Mouse (Mus musculus): ENCODE data around the gene Atf7ip. TPM values are rescaled to one million over a fixed set of nuclear protein-coding genes. Genes with fewer than 3 reads are reported as not detected.

The Atf7ip gene
- polyA plus RNA-seq, 1 experiment from 2014 or later: 50.9 TPM

DNA sequence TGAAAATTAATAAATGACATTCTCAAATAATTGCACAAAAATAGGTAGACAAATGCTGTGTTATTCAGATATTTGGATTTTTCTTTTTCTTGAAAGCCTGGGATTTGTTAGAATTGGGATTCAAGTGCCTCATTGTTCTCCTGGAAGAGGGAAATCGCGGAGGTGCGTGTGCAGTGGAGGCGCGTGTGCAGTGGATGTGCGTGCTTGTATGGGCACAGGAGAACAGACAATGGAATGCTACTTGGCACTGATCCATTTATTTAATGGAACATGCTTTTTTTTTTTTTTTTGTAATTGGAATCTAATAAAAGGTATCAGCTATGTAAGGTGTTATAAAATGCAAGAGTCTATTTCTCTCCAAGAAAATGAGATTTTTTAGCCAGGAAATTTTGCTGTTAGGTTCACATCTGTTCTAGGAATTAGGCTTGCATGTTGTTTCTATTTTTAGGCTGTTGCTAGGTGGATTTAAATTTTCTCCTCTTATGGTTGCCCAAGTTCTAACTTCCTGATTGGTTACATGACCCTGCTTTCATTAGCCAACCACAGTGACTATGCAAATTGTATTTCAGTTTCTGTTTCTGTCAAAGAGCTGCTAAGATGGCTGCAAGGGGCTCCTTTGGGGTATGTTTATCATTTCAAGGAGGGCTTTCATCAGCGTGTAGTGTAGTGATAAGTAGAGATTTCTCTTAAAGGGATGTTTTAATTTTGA is 44.8 kb downstream of the Atf7ip start:
- WGBS: 85% methylated on average over 7 of the region's 7 CpGs
- Histone ChIP-seq H3K4me1 (peaks cover 20% of the 10 kb centered on the region), H3K27ac (replicated peaks) (no peak overlapping the region), H3K27me3 (replicated peaks; ENCODE audit: low read depth, poor library complexity, severe bottlenecking) (no peaks in the 10 kb centered on the region), H3K36me3 (replicated peaks) (no peaks in the 10 kb centered on the region), H3K4me3 (no peak overlapping the region), H3K9me3 (no peaks in the 10 kb centered on the region)
- no peak for DNase-seq (ENCODE audit: low spot score)

- H3K4me1 ChIP-seq: peaks cover 18% of the 10 kb centered on the region
- H3K27me3 ChIP-seq (replicated peaks; ENCODE audit: low read depth, poor library complexity, severe bottlenecking): no peaks in the 10 kb centered on the region
- WGBS: 93% methylated on average over 7 of the region's 7 CpGs
- H3K27ac ChIP-seq (replicated peaks): no peak overlapping the region
- no peak overlapping the region for H3K4me3 ChIP-seq
- H3K9me3 ChIP-seq: no peaks in the 10 kb centered on the region
- peaks cover under 1% of the 10 kb centered on the region for H3K36me3 ChIP-seq (replicated peaks)
- DNase-seq (ENCODE audit: low spot score): no peak
Observed at GRCm38 (mm10) chr6:136551550-136552109, 45.7 kb downstream of the Atf7ip start.

- Histone ChIP-seq H3K4me1 (peaks cover 15% of the 10 kb centered on the region), H3K9me3 (no peaks in the 10 kb centered on the region), H3K27ac (replicated peaks) (peak overlapping the region; percentile 81), H3K36me3 (replicated peaks) (peaks cover 13% of the 10 kb centered on the region), H3K4me3 (no peak overlapping the region), H3K27me3 (replicated peaks; ENCODE audit: low read depth, poor library complexity, severe bottlenecking) (no peaks in the 10 kb centered on the region)
- 74% methylated on average over 5 of the region's 5 CpGs for WGBS
- DNase-seq (ENCODE audit: low spot score): no peak
Observed at GRCm38 (mm10) chr6:136553156-136553555, 47.2 kb downstream of the Atf7ip start.

GRCm38 (mm10) chr6:136553767-136554569 is 48.0 kb downstream of the Atf7ip start:
- Histone ChIP-seq H3K9me3 (no peaks in the 10 kb centered on the region), H3K27me3 (replicated peaks; ENCODE audit: low read depth, poor library complexity, severe bottlenecking) (no peaks in the 10 kb centered on the region), H3K36me3 (replicated peaks) (peaks cover 13% of the 10 kb centered on the region), H3K27ac (replicated peaks) (peak overlapping the region; percentile 81), H3K4me3 (no peak overlapping the region), H3K4me1 (peaks cover 12% of the 10 kb centered on the region)
- WGBS: 36% methylated on average over 11 of the region's 11 CpGs
- peak; percentile 51 for DNase-seq (ENCODE audit: low spot score)

DNA sequence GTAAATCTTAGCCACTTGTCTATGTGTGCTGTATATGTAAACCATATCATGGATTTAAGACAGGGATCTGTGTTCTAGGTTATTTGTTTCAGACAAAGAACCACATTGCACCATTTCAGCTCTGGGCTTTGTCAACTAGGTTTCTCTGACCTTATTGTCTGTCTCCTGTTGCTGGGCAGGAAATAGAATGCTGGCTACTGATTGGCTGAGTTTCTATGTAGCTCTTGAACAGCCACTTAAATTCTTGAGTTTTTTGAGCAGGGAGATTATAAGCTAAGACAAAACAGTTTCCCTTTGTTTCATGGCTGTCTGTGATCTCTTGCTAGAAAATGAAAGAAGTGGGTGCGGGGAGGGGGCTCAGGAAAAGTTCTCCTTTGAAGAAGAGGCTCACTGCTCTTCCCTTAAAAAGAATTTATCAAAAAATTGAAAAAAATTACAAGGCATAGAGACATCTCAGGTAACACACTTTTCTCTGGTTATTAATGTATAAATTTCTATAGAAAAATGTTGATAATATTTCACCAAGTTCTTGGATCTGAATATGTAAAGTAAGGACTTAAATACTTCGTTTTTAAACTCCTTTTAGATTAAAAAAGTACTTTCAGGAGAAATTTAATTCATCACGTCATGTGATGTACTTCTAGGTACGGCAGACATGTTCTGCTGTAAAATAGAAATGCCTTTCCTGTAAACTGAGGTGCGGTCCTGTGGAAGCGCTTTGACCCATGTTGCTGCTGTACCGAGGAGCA is 49.0 kb downstream of the Atf7ip start:
- peak; percentile 55 for DNase-seq (ENCODE audit: low spot score)
- Histone ChIP-seq H3K9me3 (no peaks in the 10 kb centered on the region), H3K27me3 (replicated peaks; ENCODE audit: low read depth, poor library complexity, severe bottlenecking) (no peaks in the 10 kb centered on the region), H3K4me1 (peaks cover 12% of the 10 kb centered on the region), H3K27ac (replicated peaks) (peak overlapping the region; percentile 81), H3K4me3 (no peak overlapping the region), H3K36me3 (replicated peaks) (peaks cover 23% of the 10 kb centered on the region)
- 85% methylated on average over 7 of the region's 7 CpGs for WGBS

DNA sequence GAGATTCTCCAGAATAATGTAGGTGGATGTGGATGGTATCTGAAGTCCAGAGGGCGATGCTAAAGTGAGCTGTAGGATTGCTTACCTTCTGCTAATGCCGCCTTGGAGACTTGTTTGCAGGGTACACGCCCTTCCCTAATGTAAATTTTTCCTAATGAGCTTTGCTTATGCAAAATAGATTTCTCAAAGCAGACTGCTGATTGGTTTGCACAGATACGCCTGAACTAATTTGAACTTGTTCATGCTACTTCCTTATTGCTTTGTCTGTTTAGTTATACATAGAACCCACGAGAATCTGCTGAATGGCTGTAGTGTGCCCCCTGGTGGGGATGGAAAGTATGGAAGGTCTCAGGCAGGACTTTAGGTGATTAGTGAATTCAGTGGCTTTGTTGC is 49.6 kb downstream of the Atf7ip start:
- Histone ChIP-seq H3K4me1 (peaks cover 12% of the 10 kb centered on the region), H3K27me3 (replicated peaks; ENCODE audit: low read depth, poor library complexity, severe bottlenecking) (no peaks in the 10 kb centered on the region), H3K4me3 (no peak overlapping the region), H3K9me3 (no peaks in the 10 kb centered on the region), H3K36me3 (replicated peaks) (peaks cover 29% of the 10 kb centered on the region), H3K27ac (replicated peaks) (peak overlapping the region; percentile 81)
- DNase-seq (ENCODE audit: low spot score): peak; percentile 77
- 68% methylated on average over 5 of the region's 5 CpGs for WGBS

DNA sequence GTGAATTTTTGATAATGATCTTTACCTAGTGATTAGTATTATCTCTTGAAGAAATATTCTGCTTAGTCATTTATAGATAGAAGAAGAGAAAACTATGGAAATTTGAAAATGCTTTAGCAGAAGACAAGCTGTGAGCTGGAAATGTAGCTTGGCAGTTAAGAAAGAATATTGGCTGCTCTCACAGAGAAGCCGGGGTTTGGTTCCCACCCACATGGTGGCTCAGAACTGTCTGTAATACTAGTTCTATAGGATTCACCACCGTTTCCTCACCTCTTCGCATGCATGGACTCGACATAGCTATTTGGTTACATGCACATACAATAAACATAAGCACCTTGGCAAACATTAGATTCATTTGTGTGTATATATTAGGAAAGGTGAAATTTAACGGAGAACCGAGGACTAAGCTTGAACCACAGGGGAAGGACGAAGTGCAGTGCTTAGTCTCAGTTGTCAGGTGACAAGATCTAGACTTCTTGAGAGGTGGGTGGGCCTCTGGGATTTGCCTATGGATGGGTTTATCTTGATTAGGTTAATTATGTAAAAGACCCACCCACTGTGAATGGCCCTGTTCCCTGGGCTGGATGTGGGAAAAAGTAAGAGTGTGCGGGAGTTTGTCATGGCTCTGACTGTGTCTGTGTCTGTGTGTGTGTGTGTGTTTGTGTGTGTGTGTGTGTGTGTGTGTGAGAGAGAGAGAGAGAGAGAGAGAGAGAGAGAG is 52.5 kb downstream of the Atf7ip start:
- 90% methylated on average over 8 of the region's 8 CpGs for WGBS
- DNase-seq (ENCODE audit: low spot score): no peak
- H3K27ac ChIP-seq (replicated peaks): no peak overlapping the region
- no peaks in the 10 kb centered on the region for H3K9me3 ChIP-seq
- H3K36me3 ChIP-seq (replicated peaks): peaks cover 58% of the 10 kb centered on the region
- no peaks in the 10 kb centered on the region for H3K27me3 ChIP-seq (replicated peaks; ENCODE audit: low read depth, poor library complexity, severe bottlenecking)
- H3K4me3 ChIP-seq: no peak overlapping the region
- H3K4me1 ChIP-seq: peaks cover 8% of the 10 kb centered on the region

- peaks cover 94% of the 10 kb centered on the region for H3K36me3 ChIP-seq (replicated peaks)
- 90% methylated on average over 5 of the region's 5 CpGs for WGBS
Observed at GRCm38 (mm10) chr6:136566002-136566401, 60.0 kb downstream of the Atf7ip start.

DNA sequence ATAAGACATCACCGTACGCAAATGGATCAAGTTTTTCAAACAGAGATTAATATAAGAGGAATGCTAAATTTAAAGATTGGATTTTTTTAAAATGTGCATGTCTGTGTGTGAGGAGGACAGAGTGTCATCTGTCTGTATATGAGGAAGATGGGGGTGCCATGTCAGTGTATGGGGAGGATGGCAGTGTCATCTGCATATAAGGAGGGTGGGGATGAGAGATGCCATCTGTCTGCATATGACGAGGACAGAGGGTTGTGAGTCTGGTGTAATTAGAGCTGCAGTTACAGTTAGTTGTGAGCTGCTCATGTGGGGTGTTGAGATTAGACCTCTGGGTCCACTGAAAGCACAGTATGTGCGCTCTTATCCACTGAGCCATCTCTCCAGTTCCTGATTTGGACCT is 84.8 kb downstream of the Atf7ip start:
- no peaks in the 10 kb centered on the region for H3K9me3 ChIP-seq
- H3K27me3 ChIP-seq (replicated peaks; ENCODE audit: low read depth, poor library complexity, severe bottlenecking): no peaks in the 10 kb centered on the region
- no peak overlapping the region for H3K27ac ChIP-seq (replicated peaks)
- no peak overlapping the region for H3K4me3 ChIP-seq
- 89% methylated on average over 4 of the region's 4 CpGs for WGBS
- no peak for DNase-seq (ENCODE audit: low spot score)
- H3K36me3 ChIP-seq (replicated peaks): peaks cover 89% of the 10 kb centered on the region
- H3K4me1 ChIP-seq: no peaks in the 10 kb centered on the region

More at GRCm38 (mm10) chr6:136566002-136566401, 60.0 kb downstream of the Atf7ip start:
- Histone ChIP-seq H3K9me3 (peaks cover 13% of the 10 kb centered on the region), H3K27ac (replicated peaks) (no peak overlapping the region), H3K4me1 (no peaks in the 10 kb centered on the region), H3K4me3 (no peak overlapping the region), H3K27me3 (replicated peaks; ENCODE audit: low read depth, poor library complexity, severe bottlenecking) (no peaks in the 10 kb centered on the region)
- DNase-seq (ENCODE audit: low spot score): no peak

DNA sequence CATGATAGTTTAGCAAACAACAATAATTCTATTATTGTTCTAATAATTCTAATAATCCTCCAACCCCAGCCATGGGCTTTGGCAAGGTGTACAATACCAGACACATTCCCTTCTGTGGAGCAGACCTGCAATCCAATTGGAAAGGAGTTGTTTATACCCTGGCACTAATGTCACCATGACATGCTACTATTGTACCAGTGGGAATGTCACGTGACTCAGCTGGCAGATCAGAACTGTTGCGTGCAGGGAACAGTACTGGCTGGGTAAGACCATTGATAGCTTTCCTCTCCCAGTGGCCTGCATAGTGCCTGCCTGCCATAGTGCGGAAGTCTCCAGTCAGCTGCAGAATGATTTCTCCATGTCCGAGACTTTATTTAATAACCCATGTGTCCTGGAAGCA is 88.6 kb downstream of the Atf7ip start:
- DNase-seq (ENCODE audit: low spot score): no peak
- WGBS: 95% methylated on average over 4 of the region's 4 CpGs
- no peaks in the 10 kb centered on the region for H3K9me3 ChIP-seq
- H3K36me3 ChIP-seq (replicated peaks): peaks cover 92% of the 10 kb centered on the region
- H3K4me1 ChIP-seq: no peaks in the 10 kb centered on the region
- H3K27ac ChIP-seq (replicated peaks): no peak overlapping the region
- no peak overlapping the region for H3K4me3 ChIP-seq
- H3K27me3 ChIP-seq (replicated peaks; ENCODE audit: low read depth, poor library complexity, severe bottlenecking): no peaks in the 10 kb centered on the region

DNA sequence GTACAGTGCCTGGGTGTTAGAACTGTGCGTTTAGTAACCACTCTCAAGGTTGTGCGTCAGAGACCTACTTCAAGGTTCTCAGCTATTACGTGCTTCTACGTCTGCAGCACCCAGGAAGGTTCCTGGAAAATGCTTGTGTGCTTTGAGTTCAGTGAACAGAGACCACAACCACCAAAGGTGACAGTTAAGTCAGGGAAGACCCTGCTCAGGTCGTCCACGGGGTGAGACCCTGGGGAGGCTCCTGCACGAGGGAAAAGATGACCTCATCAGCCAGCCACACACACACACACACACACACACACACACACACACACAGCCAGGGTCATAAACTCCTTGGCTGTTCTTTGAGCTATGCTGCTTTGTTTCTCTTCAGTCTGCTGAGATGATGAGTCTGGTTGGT is 96.6 kb downstream of the Atf7ip start:
- Histone ChIP-seq H3K27me3 (replicated peaks; ENCODE audit: low read depth, poor library complexity, severe bottlenecking) (no peaks in the 10 kb centered on the region), H3K4me1 (no peaks in the 10 kb centered on the region), H3K27ac (replicated peaks) (no peak overlapping the region), H3K9me3 (no peaks in the 10 kb centered on the region), H3K36me3 (replicated peaks) (peaks cover 99% of the 10 kb centered on the region), H3K4me3 (no peak overlapping the region)
- 92% methylated on average over 7 of the region's 7 CpGs for WGBS
- DNase-seq (ENCODE audit: low spot score): no peak
